Mouse (Mus musculus): ENCODE measurements around the gene Gm3526.
"Not testable (repeated sequence)": the region's sequence is repeated elsewhere in the genome, so short reads cannot be mapped to it uniquely, and the experiment has no call there.

Gm3526 gene

DNA sequence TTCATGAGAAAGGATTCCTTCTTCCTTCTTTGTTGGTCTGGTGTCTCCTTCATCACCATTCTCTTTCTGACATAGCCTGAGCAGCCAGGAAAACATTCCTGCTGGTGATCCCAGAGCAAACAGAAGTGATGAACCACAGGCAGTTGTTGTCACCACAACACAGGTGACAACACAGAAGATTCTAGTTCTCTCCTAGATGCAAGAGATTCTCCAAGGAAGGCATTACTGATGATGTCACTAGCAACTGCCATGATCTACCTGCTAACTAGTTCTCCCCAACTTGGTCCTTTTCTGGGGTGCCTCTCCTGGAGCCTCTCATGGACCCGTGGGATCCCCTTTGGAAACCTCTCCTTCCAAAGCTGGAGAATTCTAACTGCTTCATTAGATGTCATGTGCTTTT, at the start of gene Gm3526:
Gm3526 (minus strand) TSS at position 101 of the 400 bp plus-strand sequence.
- in situ Hi-C loops (cut with MboI, MseI) = not testable (repeated sequence)

Data from T-helper 1 cell (primary cell).